Mouse (Mus musculus): ENCODE results near the gene Rc3h2. TPM values are rescaled to one million over a fixed set of nuclear protein-coding genes. Genes with fewer than 3 reads are reported as not detected.

Rc3h2 gene
- total RNA-seq, 2 experiments from 2014 or later: 81.4 to 81.6 TPM

DNA sequence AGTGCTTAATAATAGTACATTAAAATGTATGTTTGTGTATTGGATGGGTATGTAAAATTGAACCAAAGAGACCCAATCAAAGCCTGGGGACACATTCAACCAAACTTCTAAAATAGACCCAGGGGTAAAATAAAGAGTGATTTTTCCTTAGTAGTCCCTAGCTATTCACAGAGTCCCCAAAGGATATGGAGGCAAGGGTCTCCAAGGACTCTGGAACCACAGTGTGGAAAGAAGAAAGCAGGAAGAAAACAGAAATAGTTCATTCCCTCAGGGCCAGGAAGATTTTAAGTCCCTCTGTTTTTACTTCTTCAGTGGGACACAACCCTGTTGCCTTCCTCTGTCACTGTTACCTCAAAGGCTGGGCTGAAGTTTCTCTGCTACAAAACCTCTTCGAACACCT, 96.5 kb downstream of the Rc3h2 start, which contains the start of gene Olfr368:
Gene Olfr368 (plus strand): TSS at position 301 of the 400 bp plus-strand sequence.
- intact Hi-C loops (cut with DNase I): no loop called here
- no peak within 1 kb of the TSS for H3K27ac ChIP-seq
- no peak for DNase-seq (ENCODE audit: extremely low spot score in 1 of 2, low spot score in 2 of 2)
- no peak for TF ChIP-seq CTCF (IDR thresholded peaks at IDR 0.05)
- no peak within 1 kb of the TSS for H3K4me3 ChIP-seq

Other genes starting within 250 kb of the Rc3h2 start
- gene Olfr365, start 234.7 kb downstream of the Rc3h2 start, total RNA-seq (2021): under 1 TPM in 1 of 2 experiments, not detected in 1; 0.09 TPM
- gene Olfr366, start 211.3 kb downstream of the Rc3h2 start, total RNA-seq (2021): not detected
- gene Olfr368, start 96.4 kb downstream of the Rc3h2 start, total RNA-seq (2021): not detected
- 10 to 100 TPM; 25.3 TPM for gene Pdcl, start 63.6 kb downstream of the Rc3h2 start, total RNA-seq (2021)
- gene Zbtb26, start 20.2 kb upstream of the Rc3h2 start, total RNA-seq (2021): 10 to 100 TPM in 1 of 2 experiments, 1 to 10 TPM in 1; 9.2 to 11.4 TPM
- gene Zbtb6, start 20.3 kb upstream of the Rc3h2 start, total RNA-seq (2021): 10 to 100 TPM; 13.5 to 13.8 TPM
- 10 to 100 TPM; 89.1 to 92.2 TPM for gene Rabgap1, start 20.4 kb upstream of the Rc3h2 start, total RNA-seq (2021)
- gene Gpr21, start 93.4 kb upstream of the Rc3h2 start, total RNA-seq (2021): 1 to 10 TPM; 5.6 to 5.7 TPM